Mouse (Mus musculus) stomach, embryonic 15.5 days (tissue): ENCODE results near the gene Cic. TPM values are rescaled to one million over a fixed set of nuclear protein-coding genes. Genes with fewer than 3 reads are reported as not detected.

Source experiments
- ATAC-seq: fragments of 200-750 bp; cut with Nextera tagmentation; 2 replicates; pipeline ENCODE4 v1.8.0; 2017; ENCODE audit warnings: low read depth, moderate number of reproducible peaks, moderate TSS enrichment; ENCODE audit not compliant: insufficient read depth, low FRiP score
- H3K27ac ChIP-seq: fragments of 300-500 bp; sonication (generic); 2 replicates; pipeline ENCODE4 v1.5.1; 2015; ENCODE audit warnings: mild to moderate bottlenecking, inconsistent platforms
- H3K27me3 ChIP-seq: fragments of 300-500 bp; sonication (generic); replicated peaks from 2 replicates; pipeline ENCODE4 v1.6.1; 2015; ENCODE audit warnings: inconsistent platforms
- H3K36me3 ChIP-seq: fragments of 300-500 bp; sonication (generic); 2 replicates; pipeline ENCODE4 v1.6.1; 2015; ENCODE audit warnings: inconsistent platforms
- H3K4me1 ChIP-seq: fragments of 300-500 bp; sonication (generic); 2 replicates; pipeline ENCODE4 v1.6.1; 2015; ENCODE audit warnings: inconsistent platforms
- H3K4me2 ChIP-seq: fragments of 300-500 bp; sonication (generic); 2 replicates; pipeline ENCODE4 v1.6.1; 2015; ENCODE audit warnings: mild to moderate bottlenecking, inconsistent platforms
- H3K4me3 ChIP-seq: fragments of 300-500 bp; sonication (generic); replicated peaks from 2 replicates; pipeline ENCODE4 v1.5.1; 2015; ENCODE audit warnings: inconsistent platforms
- H3K9ac ChIP-seq: fragments of 300-500 bp; sonication (generic); 2 replicates; pipeline ENCODE4 v1.6.1; 2015; ENCODE audit warnings: inconsistent platforms
- H3K9me3 ChIP-seq: fragments of 300-500 bp; sonication (generic); 2 replicates; pipeline ENCODE4 v1.6.1; 2016; ENCODE audit warnings: inconsistent platforms
- WGBS: fragments of 180-500 bp; shearing (Covaris S2); methylation state at CpG from one replicate; pipeline ENCODE4 v1.1.7; 2015; 5-methylcytosine and 5-hydroxymethylcytosine counted together
- polyA plus RNA-seq: library from polyadenylated mRNA; unstranded; fragments of >200 nt; fragmentation: Nextera tagmentation; extraction: Ambion mirVana; gene quantifications from 2 replicates; pipeline ENCODE4 v1.2.1, GENCODE M21; 2015

Gene Cic
- polyA plus RNA-seq, result 33.8 and 36.4 TPM in 2 replicates

GRCm38 (mm10) chr7:25267301-25267750, at the start of gene Cic:
Gene Cic, plus strand, starts transcription at chr7:25267704.
- no peaks in the 10 kb centered on the region for H3K27me3 ChIP-seq
- peak within 1 kb of the TSS; percentile 82 for H3K4me2 ChIP-seq
- under 1% methylated on average over 29 of the region's 29 CpGs for WGBS
- peak within 1 kb of the TSS; percentile 55 for H3K9ac ChIP-seq
- H3K27ac ChIP-seq, result peak within 1 kb of the TSS; percentile 91
- peaks cover 3% of the 10 kb centered on the region; the same call in 1 of the 2 replicates for H3K36me3 ChIP-seq
- no peaks in the 10 kb centered on the region for H3K9me3 ChIP-seq
- H3K4me1 ChIP-seq, result peaks cover 26% of the 10 kb centered on the region
- H3K4me3 ChIP-seq, result peak within 1 kb of the TSS; percentile 74
- peak; percentile 82 for ATAC-seq

- peak overlapping the region; percentile 86 for H3K4me3 ChIP-seq
- ATAC-seq, result no peak; the same call in 1 of the 2 replicates
- H3K27me3 ChIP-seq, result no peaks in the 10 kb centered on the region
- peaks cover 42% of the 10 kb centered on the region for H3K4me1 ChIP-seq
- peak overlapping the region; percentile 95 for H3K27ac ChIP-seq
- peak overlapping the region; percentile 87 for H3K4me2 ChIP-seq
- no peaks in the 10 kb centered on the region for H3K9me3 ChIP-seq
- peak overlapping the region; percentile 66 for H3K9ac ChIP-seq
- WGBS, result under 1% methylated on average over 53 of the region's 53 CpGs
- no peaks in the 10 kb centered on the region for H3K36me3 ChIP-seq
Observed at GRCm38 (mm10) chr7:25218705-25219415, 48.6 kb upstream of the Cic start.

GRCm38 (mm10) chr7:25219416-25219750, 48.1 kb upstream of the Cic start:
- 0 out of 2 replicates have a peak, but pooled peaks cover 4% of the 10 kb centered on the region for H3K36me3 ChIP-seq
- peak overlapping the region; percentile 66 for H3K9ac ChIP-seq
- no peaks in the 10 kb centered on the region for H3K27me3 ChIP-seq
- H3K9me3 ChIP-seq, result no peaks in the 10 kb centered on the region
- no peak for ATAC-seq
- H3K4me2 ChIP-seq, result peak overlapping the region; percentile 87
- H3K27ac ChIP-seq, result peak overlapping the region; percentile 95
- H3K4me1 ChIP-seq, result peaks cover 42% of the 10 kb centered on the region
- peak overlapping the region; percentile 86 for H3K4me3 ChIP-seq
- WGBS, result under 1% methylated on average over 16 of the region's 16 CpGs

- H3K9ac ChIP-seq, result peak overlapping the region; percentile 66; the same call in 1 of the 2 replicates
- H3K9me3 ChIP-seq, result no peaks in the 10 kb centered on the region
- 3% methylated on average over 31 of the region's 31 CpGs for WGBS
- peak overlapping the region; percentile 86 for H3K4me3 ChIP-seq
- peaks cover 42% of the 10 kb centered on the region for H3K4me1 ChIP-seq
- H3K4me2 ChIP-seq, result peak overlapping the region; percentile 87
- peak overlapping the region; percentile 95 for H3K27ac ChIP-seq
- H3K27me3 ChIP-seq, result no peaks in the 10 kb centered on the region
- peaks cover 7% of the 10 kb centered on the region; the same call in 1 of the 2 replicates for H3K36me3 ChIP-seq
- ATAC-seq, result peak; percentile 70
Observed at GRCm38 (mm10) chr7:25219756-25220456, 47.6 kb upstream of the Cic start.

- Histone ChIP-seq H3K4me2 (peak within 1 kb of the TSS; percentile 87), H3K36me3 (peaks cover 14% of the 10 kb centered on the region), H3K27ac (peak within 1 kb of the TSS; percentile 95), H3K4me3 (peak within 1 kb of the TSS; percentile 86), H3K9me3 (no peaks in the 10 kb centered on the region), H3K27me3 (no peaks in the 10 kb centered on the region), H3K4me1 (peaks cover 42% of the 10 kb centered on the region), H3K9ac (peak within 1 kb of the TSS; percentile 71)
- WGBS, result 4% methylated on average over 20 of the region's 20 CpGs
- ATAC-seq, result no peak
Observed at GRCm38 (mm10) chr7:25220457-25221101, 46.9 kb upstream of the Cic start, which contains the start of gene Dedd2. Gene Dedd2, minus strand, starts transcription at chr7:25220615.

GRCm38 (mm10) chr7:25221102-25221883, 46.2 kb upstream of the Cic start, which contains the start of gene Zfp526:
Gene Zfp526, plus strand, starts transcription at chr7:25221425.
- Histone ChIP-seq H3K27me3 (no peaks in the 10 kb centered on the region), H3K27ac (peak within 1 kb of the TSS; percentile 95), H3K9me3 (no peaks in the 10 kb centered on the region), H3K36me3 (peaks cover 21% of the 10 kb centered on the region), H3K4me2 (peak within 1 kb of the TSS; percentile 87), H3K4me3 (peak within 1 kb of the TSS; percentile 86), H3K4me1 (peaks cover 42% of the 10 kb centered on the region), H3K9ac (peak within 1 kb of the TSS; percentile 71)
- peak; percentile 93 for ATAC-seq
- WGBS, result under 1% methylated on average over 42 of the region's 45 CpGs

- ATAC-seq, result no peak
- Histone ChIP-seq H3K27ac (no peak overlapping the region), H3K4me3 (peak overlapping the region; percentile 86), H3K4me2 (peak overlapping the region; percentile 87), H3K4me1 (peaks cover 41% of the 10 kb centered on the region), H3K36me3 (peaks cover 28% of the 10 kb centered on the region), H3K9ac (no peak overlapping the region), H3K9me3 (no peaks in the 10 kb centered on the region), H3K27me3 (no peaks in the 10 kb centered on the region)
- 77% methylated on average over 10 of the region's 10 CpGs for WGBS
Observed at GRCm38 (mm10) chr7:25222275-25222967, 45.1 kb upstream of the Cic start.

- WGBS, result 97% methylated on average over 1 of the region's 1 CpGs
- H3K27ac ChIP-seq, result no peak overlapping the region
- ATAC-seq, result no peak
- no peak overlapping the region for H3K9ac ChIP-seq
- H3K27me3 ChIP-seq, result no peaks in the 10 kb centered on the region
- no peaks in the 10 kb centered on the region for H3K9me3 ChIP-seq
- no peak overlapping the region for H3K4me3 ChIP-seq
- peaks cover 72% of the 10 kb centered on the region for H3K36me3 ChIP-seq
- H3K4me1 ChIP-seq, result peaks cover 2% of the 10 kb centered on the region
- no peak overlapping the region for H3K4me2 ChIP-seq
Observed at GRCm38 (mm10) chr7:25227523-25228300, 39.8 kb upstream of the Cic start.

- Histone ChIP-seq H3K4me2 (no peak overlapping the region), H3K27ac (no peak overlapping the region), H3K27me3 (no peaks in the 10 kb centered on the region), H3K4me1 (peaks cover 3% of the 10 kb centered on the region; the same call in 1 of the 2 replicates), H3K9me3 (no peaks in the 10 kb centered on the region), H3K9ac (no peak overlapping the region), H3K4me3 (no peak overlapping the region), H3K36me3 (peaks cover 76% of the 10 kb centered on the region)
- 85% methylated on average over 9 of the region's 9 CpGs for WGBS
- no peak for ATAC-seq
Observed at GRCm38 (mm10) chr7:25230690-25231285, 36.7 kb upstream of the Cic start.

GRCm38 (mm10) chr7:25232101-25232648, 35.3 kb upstream of the Cic start:
- no peaks in the 10 kb centered on the region for H3K9me3 ChIP-seq
- ATAC-seq, result no peak
- no peak overlapping the region for H3K27ac ChIP-seq
- peaks cover 11% of the 10 kb centered on the region for H3K4me1 ChIP-seq
- H3K4me3 ChIP-seq, result no peak overlapping the region
- 54% methylated on average over 5 of the region's 5 CpGs for WGBS
- no peaks in the 10 kb centered on the region for H3K27me3 ChIP-seq
- peaks cover 65% of the 10 kb centered on the region for H3K36me3 ChIP-seq
- H3K9ac ChIP-seq, result no peak overlapping the region
- H3K4me2 ChIP-seq, result no peak overlapping the region
